Mouse (Mus musculus) thymus, adult 2 months (tissue): Measurements from ENCODE around the gene Mkks. TPM values are rescaled to one million over a fixed set of nuclear protein-coding genes. Genes with fewer than 3 reads are reported as not detected.

Source experiments
- DNase-seq: peaks from one replicate; pipeline ENCODE4 v3.0.0; 2021
- H3K27ac ChIP-seq: fragments of 200-500 bp; 2 replicates; pipeline ENCODE4 v1.5.1; 2012; ENCODE audit warnings: low read length, control low read depth; ENCODE audit not compliant: control insufficient read depth, insufficient read depth
- H3K27me3 ChIP-seq: fragments of 200-500 bp; 2 replicates; pipeline ENCODE4 v1.6.1; 2012; ENCODE audit warnings: mild to moderate bottlenecking, low read length, moderate library complexity, mixed read lengths; ENCODE audit not compliant: control insufficient read depth, insufficient read depth
- H3K36me3 ChIP-seq: fragments of 200-500 bp; 2 replicates; pipeline ENCODE4 v1.6.1; 2012; ENCODE audit warnings: mild to moderate bottlenecking, low read length, moderate library complexity; ENCODE audit not compliant: control insufficient read depth, insufficient read depth
- H3K4me1 ChIP-seq: fragments of 200-500 bp; replicated peaks from 2 replicates; pipeline ENCODE4 v1.6.1; 2012; ENCODE audit warnings: low read length; ENCODE audit not compliant: control insufficient read depth, insufficient read depth
- H3K4me3 ChIP-seq: fragments of 200-500 bp; 2 replicates; pipeline ENCODE4 v1.5.1; 2012; ENCODE audit warnings: mild to moderate bottlenecking, low read length, control low read depth, moderate library complexity; ENCODE audit not compliant: control insufficient read depth, insufficient read depth
- CTCF ChIP-seq: fragments of 200-500 bp; IDR thresholded peaks from 2 replicates; pipeline ENCODE4 v1.5.1; 2012; ENCODE audit warnings: mild to moderate bottlenecking, control low read depth, low read length, moderate library complexity, borderline replicate concordance; ENCODE audit not compliant: control insufficient read depth, poor library complexity, insufficient read depth; ENCODE audit errors: extremely low read depth
- POLR2A ChIP-seq: fragments of 200-500 bp; IDR thresholded peaks from 2 replicates; pipeline ENCODE4 v1.6.1; 2012; ENCODE audit warnings: mild to moderate bottlenecking, low read length, control low read depth, moderate library complexity; ENCODE audit not compliant: control insufficient read depth, poor library complexity, insufficient read depth; ENCODE audit errors: extremely low read depth
- WGBS: fragments of 180-500 bp; shearing (Covaris S2); methylation state at CpG from one replicate; pipeline ENCODE4 v1.1.7; 2018; 5-methylcytosine and 5-hydroxymethylcytosine counted together
- polyA plus RNA-seq: library from polyadenylated mRNA; depleted of rRNA; stranded (reverse); fragments of >200 nt; gene quantifications from 2 replicates; pipeline ENCODE4 v1.2.3, GENCODE M21; 2012

The Mkks gene
- polyA plus RNA-seq, 1 experiment = 4.6 TPM

GRCm38 (mm10) chr2:136919433-136919832 is 28.2 kb upstream of the Mkks start:
- no peak for DNase-seq
- no peak for TF ChIP-seq POLR2A
- TF ChIP-seq CTCF = no peak
- Histone ChIP-seq H3K27me3 (no peaks in the 10 kb centered on the region), H3K4me1 (no peaks in the 10 kb centered on the region), H3K4me3 (no peak overlapping the region), H3K36me3 (no peaks in the 10 kb centered on the region), H3K27ac (no peak overlapping the region)
- 97% methylated on average over 1 of the region's 1 CpGs for WGBS

GRCm38 (mm10) chr2:136914334-136914902 is 23.2 kb upstream of the Mkks start:
- Histone ChIP-seq H3K27ac (no peak overlapping the region), H3K4me1 (no peaks in the 10 kb centered on the region), H3K27me3 (no peaks in the 10 kb centered on the region), H3K4me3 (no peak overlapping the region), H3K36me3 (no peaks in the 10 kb centered on the region)
- TF ChIP-seq POLR2A (no peak), CTCF (no peak)
- 80% methylated on average over 3 of the region's 3 CpGs for WGBS
- no peak for DNase-seq

- H3K36me3 ChIP-seq = no peaks in the 10 kb centered on the region
- WGBS = 96% methylated on average over 3 of the region's 3 CpGs
- H3K27me3 ChIP-seq = no peaks in the 10 kb centered on the region
- DNase-seq = no peak
- no peak overlapping the region for H3K4me3 ChIP-seq
- TF ChIP-seq CTCF (no peak), POLR2A (no peak)
- H3K27ac ChIP-seq = no peak overlapping the region
- H3K4me1 ChIP-seq = no peaks in the 10 kb centered on the region
Measured at GRCm38 (mm10) chr2:136913021-136913420, 21.8 kb upstream of the Mkks start.

- WGBS = 42% methylated on average over 4 of the region's 4 CpGs
- Histone ChIP-seq H3K27me3 (no peaks in the 10 kb centered on the region), H3K4me1 (no peaks in the 10 kb centered on the region), H3K27ac (no peak overlapping the region), H3K36me3 (no peaks in the 10 kb centered on the region), H3K4me3 (no peak overlapping the region)
- TF ChIP-seq POLR2A (no peak), CTCF (no peak)
- no peak for DNase-seq
Measured at GRCm38 (mm10) chr2:136911958-136912411, 20.8 kb upstream of the Mkks start.

GRCm38 (mm10) chr2:136909298-136909697 is 18.1 kb upstream of the Mkks start:
- Histone ChIP-seq H3K27me3 (no peaks in the 10 kb centered on the region), H3K4me1 (no peaks in the 10 kb centered on the region), H3K36me3 (no peaks in the 10 kb centered on the region), H3K27ac (no peak overlapping the region), H3K4me3 (no peak overlapping the region)
- WGBS = 98% methylated on average over 2 of the region's 2 CpGs
- no peak for DNase-seq
- TF ChIP-seq CTCF (no peak), POLR2A (no peak)

- H3K27me3 ChIP-seq = no peaks in the 10 kb centered on the region
- 94% methylated on average over 3 of the region's 3 CpGs for WGBS
- no peaks in the 10 kb centered on the region for H3K36me3 ChIP-seq
- H3K4me3 ChIP-seq = no peak overlapping the region
- H3K27ac ChIP-seq = no peak overlapping the region
- TF ChIP-seq CTCF (no peak), POLR2A (no peak)
- no peak for DNase-seq
- no peaks in the 10 kb centered on the region for H3K4me1 ChIP-seq
Measured at GRCm38 (mm10) chr2:136908596-136908995, 17.4 kb upstream of the Mkks start.

GRCm38 (mm10) chr2:136896131-136896530 is 4.9 kb upstream of the Mkks start:
- TF ChIP-seq CTCF (no peak), POLR2A (no peak)
- WGBS = 92% methylated on average over 2 of the region's 2 CpGs

More at GRCm38 (mm10) chr2:136896131-136896530, 4.9 kb upstream of the Mkks start:
- no peak for DNase-seq
- H3K27ac ChIP-seq = no peak overlapping the region
- H3K4me1 ChIP-seq = no peaks in the 10 kb centered on the region
- no peaks in the 10 kb centered on the region for H3K36me3 ChIP-seq
- no peaks in the 10 kb centered on the region for H3K27me3 ChIP-seq
- H3K4me3 ChIP-seq = no peak overlapping the region
